Comparison of ENCODE assay signal across 9 mouse cellular contexts in the genomic region with DNA sequence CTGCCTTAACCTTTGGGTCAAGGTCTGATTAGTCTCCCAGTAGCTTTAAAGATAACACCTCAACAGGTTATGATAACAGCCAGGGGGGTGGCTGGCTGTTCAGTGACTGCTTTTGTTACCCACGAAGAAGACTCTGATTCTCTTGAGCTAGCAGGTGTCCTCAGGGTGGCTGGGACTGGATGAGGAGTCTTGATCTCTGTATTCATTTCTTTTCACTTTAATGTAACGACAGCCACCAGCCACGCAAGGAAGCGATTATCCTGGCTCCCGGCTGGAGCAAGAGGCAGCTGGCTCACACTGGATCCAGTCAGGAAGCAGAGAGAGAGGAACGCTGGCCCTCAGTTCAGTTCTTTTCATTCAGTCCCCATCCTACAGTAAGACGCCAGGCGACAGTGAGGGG. TPM values are rescaled to one million over a fixed set of nuclear protein-coding genes. Genes with fewer than 3 reads are reported as not detected.
A peak's percentile ranks its signal among the peaks of the same experiment; 100 is the strongest.
DNase-seq lines count a peak whose midpoint lies in the region; ATAC-seq and TF ChIP-seq lines count a peak whose summit lies in the region.
"Had no signal": no experiment of that assay in that cellular context is flagged by ENCODE, and none has a peak within 500 bp of the region (broad histone marks: within the 10 kb centered on the region; RNA-seq: fewer than 3 reads in every experiment).

No protein-coding gene starts in this region.

- no peaks in the 10 kb centered on the region for H3K36me3 ChIP-seq in heart, embryonic 14.5 days (ENCODE audit: control insufficient read depth, insufficient read depth, low read length)
- H3K36me3 ChIP-seq in E14TG2a.4 (ENCODE audit: insufficient read depth, low read length) (no peaks in the 10 kb centered on the region), ES-E14 (ENCODE audit: control insufficient read depth, insufficient read depth, low read length, poor library complexity, severe bottlenecking) (no peaks in the 10 kb centered on the region)
- no peaks in the 10 kb centered on the region for H3K36me3 ChIP-seq in limb, embryonic 10.5 days
- H3K36me3 ChIP-seq: G1E; neural tube, embryonic 12.5 days had no signal

- no peaks in the 10 kb centered on the region for H3K9me3 ChIP-seq in heart, embryonic 14.5 days (ENCODE audit: control insufficient read depth, low read length)
- H3K9me3 ChIP-seq in E14TG2a.4 (ENCODE audit: low read length) (no peaks in the 10 kb centered on the region), ES-E14 (ENCODE audit: control insufficient read depth, insufficient read depth, low read depth, low read length) (no peaks in the 10 kb centered on the region)
- no peaks in the 10 kb centered on the region for H3K9me3 ChIP-seq in limb, embryonic 10.5 days (replicated peaks)
- H3K9me3 ChIP-seq: G1E; neural tube, embryonic 12.5 days had no signal

- no peak overlapping the region for H3K9ac ChIP-seq in heart, embryonic 14.5 days (ENCODE audit: low read length)
- no peak overlapping the region for H3K9ac ChIP-seq in ES-E14 (ENCODE audit: insufficient read depth, low read depth, low read length, poor library complexity, severe bottlenecking)
- H3K9ac ChIP-seq: neural tube, embryonic 12.5 days had no signal

- H3K4me3 ChIP-seq in heart, embryonic 14.5 days (ENCODE audit: control insufficient read depth in 1 of 2, insufficient read depth in 1 of 2, low read depth in 1 of 2, low read length in 2 of 2), result no peak overlapping the region
- H3K4me3 ChIP-seq in E14TG2a.4 (replicated peaks; ENCODE audit: low read length) (peak overlapping the region; percentile 71), ES-E14 (ENCODE audit: insufficient read depth in 1 of 2, low read depth in 1 of 2, low read length in 2 of 2, poor library complexity in 1 of 2, severe bottlenecking in 1 of 2) (peak overlapping the region; percentile 56 to 68; a peak in 2 of 4 replicates)
- no peak overlapping the region for H3K4me3 ChIP-seq in limb, embryonic 10.5 days
- H3K4me3 ChIP-seq: neural tube, embryonic 12.5 days had no signal

- 33% methylated on average over 8 of the region's 8 CpGs for WGBS in heart, embryonic 14.5 days
- WGBS in limb, embryonic 10.5 days, result 52% methylated on average over 8 of the region's 8 CpGs

- ATAC-seq in heart, embryonic 14.5 days (ENCODE audit: insufficient number of reproducible peaks, insufficient read depth, low FRiP score, low read depth), result no peak

- in situ Hi-C loops in ES-E14 (cut with MboI; ENCODE audit: low sequenced_read_pairs in 2 of 2, unreplicated experiment in 2 of 2), result no loop called here

- peaks cover 20 to 21% of the 10 kb centered on the region in 2 experiments for H3K4me1 ChIP-seq in heart, embryonic 14.5 days (ENCODE audit: control insufficient read depth in 2 of 2, insufficient read depth in 2 of 2, low read length in 2 of 2)
- H3K4me1 ChIP-seq in E14TG2a.4 (replicated peaks; ENCODE audit: low read depth, low read length) (peaks cover 80% of the 10 kb centered on the region), ES-E14 (ENCODE audit: control insufficient read depth in 2 of 2, insufficient read depth in 2 of 2, low read length in 2 of 2, poor library complexity in 1 of 2) (peaks cover 13 to 32% of the 10 kb centered on the region in 2 experiments)
- H3K4me1 ChIP-seq in limb, embryonic 10.5 days, result peaks cover 47% of the 10 kb centered on the region

- H3K4me2 ChIP-seq in heart, embryonic 14.5 days (ENCODE audit: low read length), result 0 out of 2 replicates have a peak overlapping the region, but pooled peaks have one; percentile 86

- DNase-seq in heart, adult 9 months (ENCODE audit: low spot score in 2 of 2), result no peak
- peak; percentile 75 for DNase-seq in ES-E14 (ENCODE audit: low read depth, low spot score)
- no peak for DNase-seq in limb, embryonic 10.5 days (ENCODE audit: low spot score)
- no peak for DNase-seq in urinary bladder, postnatal 14 days (ENCODE audit: low spot score)
- DNase-seq in thymus, postnatal 25 days, result no peak

- TF ChIP-seq CTCF in E14TG2a.4 (conservative IDR thresholded peaks at IDR 0.05; ENCODE audit: low read length), result no peak

- H3K27me3 ChIP-seq in heart, embryonic 14.5 days (ENCODE audit: control insufficient read depth, insufficient read depth, low read length), result no peaks in the 10 kb centered on the region
- no peaks in the 10 kb centered on the region for H3K27me3 ChIP-seq in E14TG2a.4 (ENCODE audit: insufficient read depth, low read length)
- H3K27me3 ChIP-seq in limb, embryonic 10.5 days (ENCODE audit: low read depth, poor library complexity, severe bottlenecking), result no peaks in the 10 kb centered on the region
- H3K27me3 ChIP-seq: neural tube, embryonic 12.5 days had no signal

- H3K27ac ChIP-seq in heart, embryonic 14.5 days (replicated peaks in 1 of 2; ENCODE audit: control insufficient read depth in 1 of 2, insufficient read depth in 1 of 2, low read depth in 2 of 2, low read length in 2 of 2), result peak overlapping the region; percentile 2 to 93; a peak in 2 of 4 replicates
- H3K27ac ChIP-seq in ES-E14 (ENCODE audit: insufficient read depth, low read depth, low read length, poor library complexity, severe bottlenecking), result peak overlapping the region; percentile 76
- peak overlapping the region; percentile 87; the same call in 1 of the 2 replicates for H3K27ac ChIP-seq in limb, embryonic 10.5 days
- H3K27ac ChIP-seq: neural tube, embryonic 12.5 days had no signal

TF ChIP-seq in ES-E14, 5 proteins besides CTCF, POLR2A, EP300 and RAD21:
- TF ChIP-seq ZC3H11A (IDR thresholded peaks at IDR 0.05; ENCODE audit: borderline replicate concordance, low read depth, low read length) (no peak), HCFC1 (IDR thresholded peaks at IDR 0.05; ENCODE audit: borderline replicate concordance, insufficient read depth, low read length) (no peak), ZNF384 (IDR thresholded peaks at IDR 0.05; ENCODE audit: low read depth, low read length) (no peak), CHD2 (IDR thresholded peaks at IDR 0.05; ENCODE audit: low read depth, low read length) (no peak), MAFK (IDR thresholded peaks at IDR 0.05; ENCODE audit: insufficient read depth, low read depth, low read length) (no peak)

RNA-seq across cellular contexts. Expression of gene Slc12a9, which starts 3.8 kb away (rescaled TPM):
- polyA plus RNA-seq in heart, embryonic 14.5 days (2014; fragmentation: Nextera tagmentation; extraction: Ambion mirVana), result 5.3 and 5.7 TPM in 2 replicates
- 20.9 and 34.9 TPM in 2 replicates for total RNA-seq in ES-E14 (2012; rRNA removed)
- 10.4 and 10.6 TPM in 2 replicates for polyA plus RNA-seq in limb, embryonic 10.5 days (2016; fragmentation: Nextera tagmentation; extraction: Ambion mirVana)

RNA-seq across cellular contexts. Expression of gene Ephb4, which starts 12.7 kb away (rescaled TPM):
- polyA plus RNA-seq in heart, embryonic 14.5 days (2014; fragmentation: Nextera tagmentation; extraction: Ambion mirVana), result 38.2 and 40.5 TPM in 2 replicates
- 34.3 and 58.8 TPM in 2 replicates for total RNA-seq in ES-E14 (2012; rRNA removed)
- 66.3 and 81.0 TPM in 2 replicates for polyA plus RNA-seq in limb, embryonic 10.5 days (2016; fragmentation: Nextera tagmentation; extraction: Ambion mirVana)

RNA-seq across cellular contexts. Expression of gene Trip6, which starts 23.0 kb away (rescaled TPM):
- polyA plus RNA-seq in heart, embryonic 14.5 days (2014; fragmentation: Nextera tagmentation; extraction: Ambion mirVana), result 32.3 and 38.9 TPM in 2 replicates
- 22.7 and 24.2 TPM in 2 replicates for total RNA-seq in ES-E14 (2012; rRNA removed)
- 73.4 and 75.9 TPM in 2 replicates for polyA plus RNA-seq in limb, embryonic 10.5 days (2016; fragmentation: Nextera tagmentation; extraction: Ambion mirVana)

RNA-seq across cellular contexts. Expression of gene Srrt, which starts 29.7 kb away (rescaled TPM):
- 58.6 and 69.9 TPM in 2 replicates for polyA plus RNA-seq in heart, embryonic 14.5 days (2014; fragmentation: Nextera tagmentation; extraction: Ambion mirVana)
- total RNA-seq in ES-E14 (2012; rRNA removed), result 350 and 528 TPM in 2 replicates
- polyA plus RNA-seq in limb, embryonic 10.5 days (2016; fragmentation: Nextera tagmentation; extraction: Ambion mirVana), result 200 and 201 TPM in 2 replicates

RNA-seq across cellular contexts. Expression of gene Ufsp1, which starts 42.8 kb away (rescaled TPM):
- 7.1 and 7.4 TPM in 2 replicates for polyA plus RNA-seq in heart, embryonic 14.5 days (2014; fragmentation: Nextera tagmentation; extraction: Ambion mirVana)
- total RNA-seq in ES-E14 (2012; rRNA removed), result 3.6 and 6.3 TPM in 2 replicates
- polyA plus RNA-seq in limb, embryonic 10.5 days (2016; fragmentation: Nextera tagmentation; extraction: Ambion mirVana), result 8.1 and 8.5 TPM in 2 replicates

Comparison
In these comparisons a context has a peak if more than half of its experiments do, and no peak if none do; other contexts are left out.
1. H3K4me3 ChIP-seq: peak in E14TG2a.4 (single experiment) and ES-E14 (2 of 2); none in heart, embryonic 14.5 days (0 of 2) and limb, embryonic 10.5 days (single experiment).
2. Peak in every context shown above with its lines, with median percentiles within 50 percentile points of each other: H3K27ac ChIP-seq.